Mouse (Mus musculus): ENCODE data around the gene Msln.

DNA sequence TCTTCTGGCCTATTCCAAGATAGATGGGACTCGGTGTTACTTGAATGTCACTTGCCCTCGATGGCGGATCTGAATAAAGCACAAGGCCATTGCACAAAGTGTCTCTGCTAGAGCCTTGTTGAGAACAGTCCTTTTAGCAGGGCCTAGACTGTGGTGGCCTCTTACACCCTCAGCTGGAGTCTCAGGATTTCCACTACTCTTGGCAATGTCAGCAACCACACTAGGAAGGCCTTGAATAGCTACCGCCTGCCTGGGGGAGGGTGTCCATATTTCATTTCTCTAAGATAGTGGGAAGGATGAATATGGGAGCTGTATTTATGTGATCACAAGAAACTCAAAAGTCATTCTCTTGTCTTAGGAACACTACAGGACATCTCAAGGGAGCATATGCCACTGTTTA lies 5.9 kb downstream of the Msln start:
- TF ChIP-seq CTCF (IDR thresholded peaks at IDR 0.05; ENCODE audit: low read depth, low read length) (no peak), POLR2A (IDR thresholded peaks at IDR 0.05; ENCODE audit: extremely low read depth, insufficient read depth, low read length) (no peak)

All from liver, adult 2 months (tissue).